Mouse (Mus musculus) thymus, adult 2 months (tissue): Measurements from ENCODE around the gene 6030468B19Rik.

Experiments used
- CTCF ChIP-seq: fragments of 200-500 bp; IDR thresholded peaks from 2 replicates; pipeline ENCODE4 v1.5.1; 2012; ENCODE audit warnings: mild to moderate bottlenecking, control low read depth, low read length, moderate library complexity, borderline replicate concordance; ENCODE audit not compliant: control insufficient read depth, poor library complexity, insufficient read depth; ENCODE audit errors: extremely low read depth
- POLR2A ChIP-seq: fragments of 200-500 bp; IDR thresholded peaks from 2 replicates; pipeline ENCODE4 v1.6.1; 2012; ENCODE audit warnings: mild to moderate bottlenecking, low read length, control low read depth, moderate library complexity; ENCODE audit not compliant: control insufficient read depth, poor library complexity, insufficient read depth; ENCODE audit errors: extremely low read depth

- TF ChIP-seq CTCF (no peak), POLR2A (no peak)
These were observed 13.7 kb upstream of the 6030468B19Rik start for GRCm38 (mm10) chr11:117783683-117784309.
